Mouse (Mus musculus) embryonic facial prominence, embryonic 15.5 days (tissue): ENCODE data around the gene Ccnt1. TPM values are rescaled to one million over a fixed set of nuclear protein-coding genes. Genes with fewer than 3 reads are reported as not detected.

Source experiments
- ATAC-seq: fragments of 200-750 bp; cut with Nextera tagmentation; 2 replicates; pipeline ENCODE4 v1.8.0; 2017; ENCODE audit warnings: low read depth, moderate TSS enrichment; ENCODE audit not compliant: insufficient number of reproducible peaks, low FRiP score, low TSS enrichment
- H3K27ac ChIP-seq: fragments of 300-500 bp; sonication (generic); replicated peaks from 2 replicates; pipeline ENCODE4 v1.5.1; 2015; ENCODE audit warnings: mild to moderate bottlenecking, inconsistent platforms
- H3K27me3 ChIP-seq: fragments of 300-500 bp; sonication (generic); 2 replicates; pipeline ENCODE4 v1.6.1; 2015; ENCODE audit warnings: inconsistent platforms
- H3K36me3 ChIP-seq: fragments of 300-500 bp; sonication (generic); 2 replicates; pipeline ENCODE4 v1.6.1; 2015; ENCODE audit warnings: mild to moderate bottlenecking, inconsistent platforms
- H3K4me1 ChIP-seq: fragments of 300-500 bp; sonication (generic); 2 replicates; pipeline ENCODE4 v1.6.1; 2015; ENCODE audit warnings: inconsistent platforms
- H3K4me2 ChIP-seq: fragments of 300-500 bp; sonication (generic); replicated peaks from 2 replicates; pipeline ENCODE4 v1.6.1; 2015; ENCODE audit warnings: mild to moderate bottlenecking, inconsistent platforms
- H3K4me3 ChIP-seq: fragments of 300-500 bp; sonication (generic); replicated peaks from 2 replicates; pipeline ENCODE4 v1.5.1; 2015; ENCODE audit warnings: mild to moderate bottlenecking, inconsistent platforms
- H3K9ac ChIP-seq: fragments of 300-500 bp; sonication (generic); 2 replicates; pipeline ENCODE4 v1.6.1; 2015; ENCODE audit warnings: inconsistent platforms
- H3K9me3 ChIP-seq: fragments of 300-500 bp; sonication (generic); replicated peaks from 2 replicates; pipeline ENCODE4 v1.6.1; 2016; ENCODE audit warnings: inconsistent platforms
- WGBS: fragments of 180-500 bp; shearing (Covaris S2); methylation state at CpG from one replicate; pipeline ENCODE4 v1.1.7; 2015; 5-methylcytosine and 5-hydroxymethylcytosine counted together
- polyA plus RNA-seq: library from polyadenylated mRNA; unstranded; fragments of >200 nt; fragmentation: Nextera tagmentation; extraction: Ambion mirVana; gene quantifications from 2 replicates; pipeline ENCODE4 v1.2.1, GENCODE M21; 2015

Gene Ccnt1
- polyA plus RNA-seq, 1 experiment from 2014 or later = 54.7 TPM

GRCm38 (mm10) chr15:98608058-98608783 is 37.5 kb upstream of the Ccnt1 start:
- 10% methylated on average over 9 of the region's 10 CpGs for WGBS

GRCm38 (mm10) chr15:98607557-98607956 is 36.8 kb upstream of the Ccnt1 start:
- Histone ChIP-seq H3K36me3 (peaks cover 17% of the 10 kb centered on the region), H3K27me3 (no peaks in the 10 kb centered on the region), H3K4me2 (peak overlapping the region; percentile 90), H3K27ac (0 out of 2 replicates have a peak overlapping the region, but pooled peaks have one; percentile 40), H3K9me3 (no peaks in the 10 kb centered on the region), H3K9ac (no peak overlapping the region), H3K4me3 (peak overlapping the region; percentile 70), H3K4me1 (peaks cover 43% of the 10 kb centered on the region)
- ATAC-seq = no peak
- 18% methylated on average over 4 of the region's 4 CpGs for WGBS

More at GRCm38 (mm10) chr15:98608058-98608783, 37.5 kb upstream of the Ccnt1 start:
- peak overlapping the region; percentile 62 for H3K9ac ChIP-seq
- no peaks in the 10 kb centered on the region for H3K27me3 ChIP-seq
- peaks cover 17% of the 10 kb centered on the region for H3K36me3 ChIP-seq
- peak overlapping the region; percentile 70 for H3K4me3 ChIP-seq
- H3K4me2 ChIP-seq = peak overlapping the region; percentile 90
- peak overlapping the region; percentile 86 for H3K27ac ChIP-seq
- H3K4me1 ChIP-seq = peaks cover 37% of the 10 kb centered on the region
- no peaks in the 10 kb centered on the region for H3K9me3 ChIP-seq
- ATAC-seq = 0 out of 2 replicates have a peak, but pooled peaks have one; percentile 1

GRCm38 (mm10) chr15:98606739-98607138 is 36.0 kb upstream of the Ccnt1 start:
- H3K4me1 ChIP-seq = peaks cover 52% of the 10 kb centered on the region
- no peaks in the 10 kb centered on the region for H3K27me3 ChIP-seq
- no peak overlapping the region for H3K4me3 ChIP-seq

GRCm38 (mm10) chr15:98606051-98606536 is 35.4 kb upstream of the Ccnt1 start:
- Histone ChIP-seq H3K4me1 (peaks cover 56% of the 10 kb centered on the region), H3K27ac (no peak overlapping the region), H3K9ac (no peak overlapping the region)

More at GRCm38 (mm10) chr15:98606739-98607138, 36.0 kb upstream of the Ccnt1 start:
- H3K4me2 ChIP-seq = no peak overlapping the region
- H3K9ac ChIP-seq = no peak overlapping the region
- no peak for ATAC-seq
- H3K27ac ChIP-seq = no peak overlapping the region
- WGBS = 69% methylated on average over 9 of the region's 9 CpGs
- H3K9me3 ChIP-seq = no peaks in the 10 kb centered on the region
- peaks cover 19% of the 10 kb centered on the region for H3K36me3 ChIP-seq

GRCm38 (mm10) chr15:98604041-98604575 is 33.4 kb upstream of the Ccnt1 start:
- H3K27me3 ChIP-seq = no peaks in the 10 kb centered on the region
- no peak overlapping the region for H3K9ac ChIP-seq
- WGBS = 90% methylated on average over 24 of the region's 24 CpGs
- no peak overlapping the region for H3K4me3 ChIP-seq
- no peaks in the 10 kb centered on the region for H3K9me3 ChIP-seq
- peaks cover 50% of the 10 kb centered on the region for H3K4me1 ChIP-seq
- H3K27ac ChIP-seq = peak overlapping the region; percentile 77; the same call in 1 of the 2 replicates
- ATAC-seq = no peak
- H3K4me2 ChIP-seq = no peak overlapping the region
- H3K36me3 ChIP-seq = peaks cover 41% of the 10 kb centered on the region

More at GRCm38 (mm10) chr15:98606051-98606536, 35.4 kb upstream of the Ccnt1 start:
- no peaks in the 10 kb centered on the region for H3K27me3 ChIP-seq
- ATAC-seq = no peak
- WGBS = 85% methylated on average over 12 of the region's 12 CpGs
- no peak overlapping the region for H3K4me3 ChIP-seq
- peaks cover 22% of the 10 kb centered on the region for H3K36me3 ChIP-seq
- no peak overlapping the region for H3K4me2 ChIP-seq
- no peaks in the 10 kb centered on the region for H3K9me3 ChIP-seq

GRCm38 (mm10) chr15:98602921-98603458 is 32.3 kb upstream of the Ccnt1 start:
- Histone ChIP-seq H3K36me3 (peaks cover 52% of the 10 kb centered on the region), H3K4me1 (peaks cover 44% of the 10 kb centered on the region), H3K4me2 (peak overlapping the region; percentile 46), H3K9me3 (no peaks in the 10 kb centered on the region), H3K4me3 (peak overlapping the region; percentile 26), H3K9ac (no peak overlapping the region; the same call in 1 of the 2 replicates), H3K27me3 (no peaks in the 10 kb centered on the region), H3K27ac (peak overlapping the region; percentile 77)
- ATAC-seq = no peak
- WGBS = 33% methylated on average over 4 of the region's 4 CpGs

- peaks cover 59% of the 10 kb centered on the region for H3K36me3 ChIP-seq
- H3K9me3 ChIP-seq = no peaks in the 10 kb centered on the region
Measured at GRCm38 (mm10) chr15:98602191-98602881, 31.6 kb upstream of the Ccnt1 start.

GRCm38 (mm10) chr15:98601832-98602190 is 31.1 kb upstream of the Ccnt1 start:
- no peak for ATAC-seq
- Histone ChIP-seq H3K27ac (peak overlapping the region; percentile 77), H3K4me2 (peak overlapping the region; percentile 46), H3K4me3 (peak overlapping the region; percentile 26), H3K36me3 (peaks cover 64% of the 10 kb centered on the region), H3K4me1 (peaks cover 32% of the 10 kb centered on the region), H3K9ac (no peak overlapping the region), H3K9me3 (no peaks in the 10 kb centered on the region), H3K27me3 (no peaks in the 10 kb centered on the region)
- WGBS = 68% methylated on average over 7 of the region's 7 CpGs

More at GRCm38 (mm10) chr15:98602191-98602881, 31.6 kb upstream of the Ccnt1 start:
- ATAC-seq = peak; percentile 52; the same call in 1 of the 2 replicates
- Histone ChIP-seq H3K27me3 (no peaks in the 10 kb centered on the region), H3K9ac (no peak overlapping the region), H3K4me3 (peak overlapping the region; percentile 26), H3K27ac (peak overlapping the region; percentile 77), H3K4me2 (peak overlapping the region; percentile 46), H3K4me1 (peaks cover 37% of the 10 kb centered on the region)
- WGBS = 42% methylated on average over 13 of the region's 13 CpGs

GRCm38 (mm10) chr15:98600036-98600709 is 29.4 kb upstream of the Ccnt1 start:
- Histone ChIP-seq H3K9ac (no peak overlapping the region), H3K4me1 (peaks cover 30% of the 10 kb centered on the region), H3K27me3 (no peaks in the 10 kb centered on the region), H3K4me2 (no peak overlapping the region), H3K36me3 (peaks cover 81% of the 10 kb centered on the region), H3K4me3 (no peak overlapping the region), H3K9me3 (no peaks in the 10 kb centered on the region), H3K27ac (no peak overlapping the region)
- 85% methylated on average over 12 of the region's 12 CpGs for WGBS
- ATAC-seq = no peak

- Histone ChIP-seq H3K4me2 (no peak overlapping the region), H3K4me1 (peaks cover 3% of the 10 kb centered on the region), H3K36me3 (peaks cover 96% of the 10 kb centered on the region), H3K9ac (no peak overlapping the region), H3K27ac (no peak overlapping the region), H3K27me3 (no peaks in the 10 kb centered on the region), H3K9me3 (no peaks in the 10 kb centered on the region), H3K4me3 (no peak overlapping the region)
- 95% methylated on average over 14 of the region's 14 CpGs for whole genome bisulfite sequencing
- ATAC-seq = no peak
Measured at GRCm38 (mm10) chr15:98596609-98597008, 25.9 kb upstream of the Ccnt1 start.
